Mouse (Mus musculus) c-Kit-positive CD71-negative TER-119-negative erythroid progenitor cells, embryonic 14.5 days (primary cell): ENCODE data around the gene Lekr1.
A peak's percentile ranks its signal among the peaks of the same experiment; 100 is the strongest.

Source experiments
- DNase-seq: peaks from one replicate; pipeline ENCODE4 v3.0.0-alpha.2; 2013; ENCODE audit warnings: low read depth

Lekr1 gene

DNA sequence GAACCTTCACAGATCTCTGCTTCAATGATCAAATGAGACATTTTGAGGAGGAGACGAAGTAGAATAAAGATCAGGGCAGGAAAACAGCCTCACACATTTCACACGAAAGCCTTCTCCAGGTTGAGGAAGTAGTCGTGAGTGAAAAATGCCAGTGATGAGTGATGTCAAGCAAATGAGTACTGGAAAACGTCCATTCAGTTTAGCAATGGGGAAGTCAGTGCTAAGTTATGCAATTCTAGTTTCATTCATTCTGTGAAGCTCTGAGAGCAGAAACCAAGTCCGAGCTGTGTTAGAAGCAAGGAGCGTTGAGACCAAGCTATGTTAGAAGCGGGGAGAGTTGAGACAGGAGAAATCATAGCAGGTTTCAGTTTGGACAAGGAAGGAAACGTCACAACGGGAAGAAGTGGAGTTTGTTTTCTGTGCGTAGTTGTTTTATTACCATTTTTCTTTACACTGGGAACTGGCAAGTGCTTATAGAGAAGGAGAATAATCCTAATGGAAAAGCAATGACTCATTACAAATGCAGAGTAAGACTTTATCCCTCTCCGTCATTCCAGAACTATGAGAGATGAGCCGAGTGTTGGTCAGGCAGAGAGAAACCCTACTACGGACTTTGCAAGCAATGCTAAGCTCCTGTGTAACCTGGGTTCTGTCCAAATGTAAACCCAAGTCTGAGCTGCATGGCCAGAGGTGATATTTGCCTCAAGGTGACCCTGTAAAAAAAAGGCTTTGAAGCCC, 207.2 kb downstream of the Lekr1 start:
- DNase-seq, result peak; percentile 28
